Mouse (Mus musculus) megakaryocyte, embryonic 14.5 days (primary cell): ENCODE results near the gene Bri3bp.

Experiments used
- FLI1 ChIP-seq: IDR thresholded peaks from 2 replicates; pipeline ENCODE4 v1.6.1; 2012; ENCODE audit warnings: low read length, inconsistent platforms, mixed read lengths
- GATA1 ChIP-seq: IDR thresholded peaks from 3 replicates; pipeline ENCODE4 v1.6.1; 2012; ENCODE audit warnings: mixed read lengths, low read length, inconsistent platforms, borderline replicate concordance

DNA sequence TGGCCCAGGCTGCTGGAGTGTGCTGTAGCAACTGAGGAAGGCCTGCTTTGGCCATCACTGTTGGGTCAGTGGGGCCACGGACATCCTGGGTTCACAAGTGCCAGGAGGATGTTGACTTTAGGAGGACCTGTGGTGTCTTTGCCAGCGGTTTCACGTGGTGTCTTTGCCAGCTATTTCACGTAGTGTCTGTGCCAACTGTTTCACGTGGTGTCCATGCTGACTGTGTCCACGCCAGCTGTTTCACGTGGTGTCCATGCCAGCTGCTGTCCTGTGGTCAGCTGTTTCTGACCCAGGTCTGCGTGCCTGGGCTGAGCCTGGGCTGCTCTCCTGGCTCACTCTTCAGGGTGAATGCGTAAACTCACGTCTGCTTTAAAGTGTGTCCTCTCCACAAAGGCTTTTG, 54.3 kb downstream of the Bri3bp start:
- TF ChIP-seq FLI1 (no peak), GATA1 (no peak)
